Mouse (Mus musculus): Measurements from ENCODE around the gene Stat6. TPM values are rescaled to one million over a fixed set of nuclear protein-coding genes. Genes with fewer than 3 reads are reported as not detected.

Gene Stat6
- polyA plus RNA-seq, 1 experiment, result 60.1 TPM

- no peak for TF ChIP-seq CTCF (IDR thresholded peaks at IDR 0.05; ENCODE audit: control insufficient read depth, insufficient read depth, low read length)
- TF ChIP-seq POLR2A (IDR thresholded peaks at IDR 0.05; ENCODE audit: borderline replicate concordance, control insufficient read depth, low read depth, low read length), result no peak
- Histone ChIP-seq H3K4me1 (ENCODE audit: control insufficient read depth, insufficient read depth, low read length) (peaks cover 6% of the 10 kb centered on the region), H3K4me3 (replicated peaks; ENCODE audit: control insufficient read depth, low read depth, low read length) (no peak overlapping the region), H3K27ac (ENCODE audit: control insufficient read depth, insufficient read depth, low read depth, low read length, poor library complexity) (no peak overlapping the region)
- WGBS, result 80% methylated on average over 9 of the region's 9 CpGs
Measured at GRCm38 (mm10) chr10:127609415-127610065, 33.2 kb upstream of the Stat6 start.

GRCm38 (mm10) chr10:127610066-127610415 is 32.7 kb upstream of the Stat6 start:
- H3K4me3 ChIP-seq (replicated peaks; ENCODE audit: control insufficient read depth, low read depth, low read length), result no peak overlapping the region
- H3K27ac ChIP-seq (ENCODE audit: control insufficient read depth, insufficient read depth, low read depth, low read length, poor library complexity), result no peak overlapping the region
- TF ChIP-seq POLR2A (IDR thresholded peaks at IDR 0.05; ENCODE audit: borderline replicate concordance, control insufficient read depth, low read depth, low read length) (no peak), CTCF (IDR thresholded peaks at IDR 0.05; ENCODE audit: control insufficient read depth, insufficient read depth, low read length) (no peak)
- H3K4me1 ChIP-seq (ENCODE audit: control insufficient read depth, insufficient read depth, low read length), result peaks cover 3% of the 10 kb centered on the region
- WGBS, result 80% methylated on average over 9 of the region's 9 CpGs

GRCm38 (mm10) chr10:127612079-127612775 is 30.6 kb upstream of the Stat6 start:
- no peak for TF ChIP-seq CTCF (IDR thresholded peaks at IDR 0.05; ENCODE audit: control insufficient read depth, insufficient read depth, low read length)
- TF ChIP-seq POLR2A (IDR thresholded peaks at IDR 0.05; ENCODE audit: borderline replicate concordance, control insufficient read depth, low read depth, low read length), result no peak
- Histone ChIP-seq H3K4me3 (replicated peaks; ENCODE audit: control insufficient read depth, low read depth, low read length) (no peak overlapping the region), H3K27ac (ENCODE audit: control insufficient read depth, insufficient read depth, low read depth, low read length, poor library complexity) (no peak overlapping the region), H3K4me1 (ENCODE audit: control insufficient read depth, insufficient read depth, low read length) (no peaks in the 10 kb centered on the region)
- WGBS, result 70% methylated on average over 14 of the region's 14 CpGs

- Histone ChIP-seq H3K4me1 (ENCODE audit: control insufficient read depth, insufficient read depth, low read length) (no peaks in the 10 kb centered on the region), H3K4me3 (replicated peaks; ENCODE audit: control insufficient read depth, low read depth, low read length) (no peak overlapping the region), H3K27ac (ENCODE audit: control insufficient read depth, insufficient read depth, low read depth, low read length, poor library complexity) (no peak overlapping the region)
- TF ChIP-seq POLR2A (IDR thresholded peaks at IDR 0.05; ENCODE audit: borderline replicate concordance, control insufficient read depth, low read depth, low read length), result no peak
- TF ChIP-seq CTCF (IDR thresholded peaks at IDR 0.05; ENCODE audit: control insufficient read depth, insufficient read depth, low read length), result no peak
- 54% methylated on average over 12 of the region's 12 CpGs for WGBS
Measured at GRCm38 (mm10) chr10:127614236-127615033, 28.4 kb upstream of the Stat6 start.

GRCm38 (mm10) chr10:127615034-127615374 is 27.8 kb upstream of the Stat6 start:
- WGBS, result 56% methylated on average over 2 of the region's 2 CpGs
- no peak overlapping the region for H3K4me3 ChIP-seq (replicated peaks; ENCODE audit: control insufficient read depth, low read depth, low read length)
- H3K4me1 ChIP-seq (ENCODE audit: control insufficient read depth, insufficient read depth, low read length), result no peaks in the 10 kb centered on the region
- TF ChIP-seq CTCF (IDR thresholded peaks at IDR 0.05; ENCODE audit: control insufficient read depth, insufficient read depth, low read length), result no peak
- TF ChIP-seq POLR2A (IDR thresholded peaks at IDR 0.05; ENCODE audit: borderline replicate concordance, control insufficient read depth, low read depth, low read length), result no peak
- no peak overlapping the region for H3K27ac ChIP-seq (ENCODE audit: control insufficient read depth, insufficient read depth, low read depth, low read length, poor library complexity)

GRCm38 (mm10) chr10:127615591-127615990 is 27.2 kb upstream of the Stat6 start:
- Histone ChIP-seq H3K4me1 (ENCODE audit: control insufficient read depth, insufficient read depth, low read length) (no peaks in the 10 kb centered on the region), H3K27ac (ENCODE audit: control insufficient read depth, insufficient read depth, low read depth, low read length, poor library complexity) (no peak overlapping the region), H3K4me3 (replicated peaks; ENCODE audit: control insufficient read depth, low read depth, low read length) (no peak overlapping the region)
- TF ChIP-seq POLR2A (IDR thresholded peaks at IDR 0.05; ENCODE audit: borderline replicate concordance, control insufficient read depth, low read depth, low read length) (no peak), CTCF (IDR thresholded peaks at IDR 0.05; ENCODE audit: control insufficient read depth, insufficient read depth, low read length) (no peak)
- WGBS, result 69% methylated on average over 3 of the region's 3 CpGs

- TF ChIP-seq CTCF (IDR thresholded peaks at IDR 0.05; ENCODE audit: control insufficient read depth, insufficient read depth, low read length) (no peak), POLR2A (IDR thresholded peaks at IDR 0.05; ENCODE audit: borderline replicate concordance, control insufficient read depth, low read depth, low read length) (no peak)
- Histone ChIP-seq H3K4me1 (ENCODE audit: control insufficient read depth, insufficient read depth, low read length) (no peaks in the 10 kb centered on the region), H3K27ac (ENCODE audit: control insufficient read depth, insufficient read depth, low read depth, low read length, poor library complexity) (no peak overlapping the region), H3K4me3 (replicated peaks; ENCODE audit: control insufficient read depth, low read depth, low read length) (no peak overlapping the region)
- WGBS, result 78% methylated on average over 7 of the region's 7 CpGs
Measured at GRCm38 (mm10) chr10:127616261-127616679, 26.5 kb upstream of the Stat6 start.

GRCm38 (mm10) chr10:127617294-127617693 is 25.5 kb upstream of the Stat6 start:
- H3K4me3 ChIP-seq (replicated peaks; ENCODE audit: control insufficient read depth, low read depth, low read length), result no peak overlapping the region
- no peak overlapping the region for H3K27ac ChIP-seq (ENCODE audit: control insufficient read depth, insufficient read depth, low read depth, low read length, poor library complexity)
- no peaks in the 10 kb centered on the region for H3K4me1 ChIP-seq (ENCODE audit: control insufficient read depth, insufficient read depth, low read length)
- TF ChIP-seq POLR2A (IDR thresholded peaks at IDR 0.05; ENCODE audit: borderline replicate concordance, control insufficient read depth, low read depth, low read length) (no peak), CTCF (IDR thresholded peaks at IDR 0.05; ENCODE audit: control insufficient read depth, insufficient read depth, low read length) (no peak)
- 82% methylated on average over 4 of the region's 4 CpGs for WGBS
